Mouse (Mus musculus) neural tube, embryonic 14.5 days (tissue): ENCODE data around the gene Cel. TPM values are rescaled to one million over a fixed set of nuclear protein-coding genes. Genes with fewer than 3 reads are reported as not detected.

Source experiments
- ATAC-seq: fragments of 200-750 bp; cut with Nextera tagmentation; 2 replicates; pipeline ENCODE4 v1.8.0; 2017; ENCODE audit warnings: low read depth, mild to moderate bottlenecking, moderate TSS enrichment, moderate library complexity
- H3K27ac ChIP-seq: fragments of 300-500 bp; sonication (generic); 2 replicates; pipeline ENCODE4 v1.5.1; 2014; ENCODE audit warnings: low read depth, mild to moderate bottlenecking, control low read depth, low read length, moderate library complexity, mixed read lengths
- H3K27me3 ChIP-seq: fragments of 300-500 bp; sonication (generic); 2 replicates; pipeline ENCODE4 v1.6.1; 2014; ENCODE audit warnings: low read length; ENCODE audit not compliant: control insufficient read depth, insufficient read depth
- H3K36me3 ChIP-seq: fragments of 300-500 bp; sonication (generic); 2 replicates; pipeline ENCODE4 v1.6.1; 2014; ENCODE audit warnings: low read length, mixed read lengths; ENCODE audit not compliant: control insufficient read depth, insufficient read depth
- H3K4me1 ChIP-seq: fragments of 300-500 bp; sonication (generic); 2 replicates; pipeline ENCODE4 v1.6.1; 2014; ENCODE audit warnings: low read length; ENCODE audit not compliant: control insufficient read depth, insufficient read depth
- H3K4me2 ChIP-seq: fragments of 300-500 bp; sonication (generic); 2 replicates; pipeline ENCODE4 v1.6.1; 2014; ENCODE audit warnings: mild to moderate bottlenecking, low read depth, low read length, control low read depth
- H3K4me3 ChIP-seq: fragments of 300-500 bp; sonication (generic); 2 replicates; pipeline ENCODE4 v1.5.1; 2014; ENCODE audit warnings: low read depth, low read length, control low read depth, mixed read lengths
- H3K9ac ChIP-seq: fragments of 300-500 bp; sonication (generic); replicated peaks from 2 replicates; pipeline ENCODE4 v1.6.1; 2014; ENCODE audit warnings: low read depth, mild to moderate bottlenecking, control low read depth, low read length, mixed read lengths
- H3K9me3 ChIP-seq: fragments of 300-500 bp; sonication (generic); 2 replicates; pipeline ENCODE4 v1.6.1; 2016; ENCODE audit warnings: low read length; ENCODE audit not compliant: control insufficient read depth
- WGBS: fragments of 180-500 bp; shearing (Covaris S2); extraction: QIAGEN DNeasy Blood & Tissue Kit; methylation state at CpG from one replicate; pipeline ENCODE4 v1.1.7; 2014; 5-methylcytosine and 5-hydroxymethylcytosine counted together
- polyA plus RNA-seq: library from polyadenylated mRNA; unstranded; fragments of >200 nt; fragmentation: Nextera tagmentation; extraction: Ambion mirVana; gene quantifications from 2 replicates; pipeline ENCODE4 v1.2.1, GENCODE M21; 2014

The Cel gene
- polyA plus RNA-seq, 1 experiment from 2014 or later: not detected

DNA sequence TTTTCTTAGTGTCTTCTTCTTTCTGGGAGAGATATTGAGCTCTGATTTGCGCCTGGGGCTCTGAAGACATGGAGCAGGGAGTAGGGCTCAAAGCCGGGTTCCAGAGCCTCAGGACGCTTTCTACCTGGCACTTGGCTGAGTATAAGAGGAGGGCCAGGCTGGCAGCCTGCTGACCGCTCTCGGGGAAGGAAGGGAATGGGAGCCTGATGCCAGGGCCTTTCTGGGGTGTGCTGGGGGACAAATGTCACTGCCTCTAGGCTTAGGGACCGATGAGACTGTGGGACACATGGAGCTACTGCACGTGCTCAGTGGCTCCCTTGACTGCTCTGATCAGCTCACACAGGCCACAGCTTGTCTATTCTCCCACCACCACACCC lies 34.9 kb downstream of the Cel start:
- peaks cover 63% of the 10 kb centered on the region for H3K4me1 ChIP-seq
- no peak for ATAC-seq
- H3K27ac ChIP-seq: no peak overlapping the region
- H3K36me3 ChIP-seq: no peaks in the 10 kb centered on the region
- peak overlapping the region; percentile 2; the same call in 1 of the 2 replicates for H3K9ac ChIP-seq
- no peaks in the 10 kb centered on the region for H3K27me3 ChIP-seq
- no peak overlapping the region for H3K4me2 ChIP-seq
- H3K9me3 ChIP-seq: no peaks in the 10 kb centered on the region
- no peak overlapping the region for H3K4me3 ChIP-seq
- WGBS: 91% methylated on average over 7 of the region's 7 CpGs

DNA sequence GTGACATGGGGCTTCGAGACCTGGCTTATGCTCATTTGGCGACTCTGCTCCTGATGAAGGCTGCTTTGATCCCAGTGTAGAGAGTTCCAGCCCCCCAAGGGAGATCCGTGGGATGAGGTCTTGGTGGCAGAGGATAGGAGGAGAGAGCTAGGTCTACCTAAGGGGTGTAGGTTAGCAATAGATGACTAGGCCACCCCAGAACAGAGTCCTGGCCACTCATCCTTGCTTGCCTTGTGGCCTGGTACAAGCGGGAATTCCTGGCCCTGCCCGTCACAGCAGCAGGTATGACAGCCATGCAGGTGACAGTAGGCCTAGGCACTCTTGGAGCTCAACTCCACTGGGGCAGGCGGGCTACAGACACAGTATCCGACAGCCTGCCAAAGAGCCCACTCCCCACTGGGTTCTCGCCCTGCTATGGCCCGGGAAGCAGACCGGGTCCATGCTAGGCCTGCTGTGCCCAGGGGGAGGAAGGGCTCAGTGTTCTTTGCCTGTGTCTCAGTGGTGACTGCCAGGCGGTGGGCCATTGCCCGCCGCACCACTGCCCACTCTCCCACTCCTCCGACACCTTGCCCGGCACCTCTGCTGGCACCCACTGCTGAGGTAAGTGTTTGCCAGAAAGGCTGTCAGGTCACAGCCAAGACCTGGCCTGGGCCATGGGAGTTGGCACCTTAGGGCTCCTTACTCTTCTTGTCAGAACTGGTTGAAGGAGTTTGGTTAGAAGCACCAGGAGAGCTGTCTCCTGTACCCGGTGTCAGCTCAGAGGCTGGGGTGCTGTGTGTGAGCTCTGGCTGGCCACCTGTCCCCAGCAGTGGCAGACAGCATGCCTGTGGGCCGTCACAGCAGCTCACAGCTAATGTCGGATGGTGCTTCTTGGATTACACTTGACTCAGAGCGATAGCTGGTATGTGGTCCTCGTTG lies 35.5 kb downstream of the Cel start:
- Histone ChIP-seq H3K36me3 (no peaks in the 10 kb centered on the region), H3K4me1 (peaks cover 57% of the 10 kb centered on the region), H3K4me2 (no peak overlapping the region), H3K27ac (no peak overlapping the region), H3K9ac (0 out of 2 replicates have a peak overlapping the region, but pooled peaks have one; percentile 2), H3K9me3 (no peaks in the 10 kb centered on the region), H3K4me3 (no peak overlapping the region), H3K27me3 (no peaks in the 10 kb centered on the region)
- no peak for ATAC-seq
- 87% methylated on average over 20 of the region's 20 CpGs for WGBS

DNA sequence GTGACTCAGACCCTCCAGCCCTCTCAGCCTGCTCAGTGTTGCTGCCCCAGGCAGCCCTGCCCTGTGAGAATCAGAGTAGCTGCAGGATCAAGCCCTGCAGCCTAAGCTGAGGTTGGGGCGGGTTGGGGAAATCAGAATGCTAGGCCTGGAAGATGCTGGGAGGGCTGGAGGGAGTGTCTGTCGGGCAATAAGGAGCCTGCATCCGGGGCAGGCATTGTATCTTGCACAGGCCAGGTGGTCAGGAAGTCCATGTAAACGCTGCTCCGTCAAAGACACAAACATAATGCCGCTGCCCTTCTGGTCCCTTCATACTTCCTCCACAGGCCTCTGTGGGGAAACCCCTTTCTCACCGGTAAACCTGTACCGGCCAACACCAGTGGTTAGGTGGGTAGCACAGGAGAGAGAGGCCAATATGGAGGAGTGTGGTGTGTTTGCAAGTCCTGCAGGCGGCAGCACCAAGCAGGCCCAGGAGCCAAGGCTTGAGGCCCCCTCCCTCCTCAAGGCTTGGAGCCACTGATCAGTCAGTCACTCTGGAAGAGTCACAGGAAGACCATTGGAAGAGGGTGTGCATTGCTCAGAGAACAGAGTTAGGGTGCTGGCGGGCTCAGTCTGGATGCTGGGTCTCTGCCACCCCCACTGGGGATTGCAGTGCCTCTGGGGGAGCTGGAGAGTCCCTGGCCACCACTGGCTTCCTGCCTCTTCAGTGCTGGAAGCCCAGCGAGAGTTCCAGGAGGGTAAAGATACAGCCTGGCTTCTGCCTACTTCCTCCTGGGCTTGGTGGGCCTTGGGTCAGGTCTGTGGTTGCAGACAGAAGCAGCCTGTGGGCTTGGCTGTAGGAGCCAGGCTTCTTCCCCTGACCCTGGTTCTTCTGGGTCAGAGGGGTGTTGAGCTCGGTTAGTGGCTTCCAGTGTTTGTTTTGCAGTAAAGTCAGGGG lies 37.0 kb downstream of the Cel start:
- no peak overlapping the region for H3K4me3 ChIP-seq
- no peak overlapping the region for H3K4me2 ChIP-seq
- no peak for ATAC-seq
- H3K4me1 ChIP-seq: peaks cover 50% of the 10 kb centered on the region
- H3K9me3 ChIP-seq: no peaks in the 10 kb centered on the region
- no peaks in the 10 kb centered on the region for H3K27me3 ChIP-seq
- H3K9ac ChIP-seq: peak overlapping the region; percentile 26; the same call in 1 of the 2 replicates
- peak overlapping the region; percentile 80 for H3K27ac ChIP-seq
- WGBS: 36% methylated on average over 12 of the region's 12 CpGs
- no peaks in the 10 kb centered on the region for H3K36me3 ChIP-seq

DNA sequence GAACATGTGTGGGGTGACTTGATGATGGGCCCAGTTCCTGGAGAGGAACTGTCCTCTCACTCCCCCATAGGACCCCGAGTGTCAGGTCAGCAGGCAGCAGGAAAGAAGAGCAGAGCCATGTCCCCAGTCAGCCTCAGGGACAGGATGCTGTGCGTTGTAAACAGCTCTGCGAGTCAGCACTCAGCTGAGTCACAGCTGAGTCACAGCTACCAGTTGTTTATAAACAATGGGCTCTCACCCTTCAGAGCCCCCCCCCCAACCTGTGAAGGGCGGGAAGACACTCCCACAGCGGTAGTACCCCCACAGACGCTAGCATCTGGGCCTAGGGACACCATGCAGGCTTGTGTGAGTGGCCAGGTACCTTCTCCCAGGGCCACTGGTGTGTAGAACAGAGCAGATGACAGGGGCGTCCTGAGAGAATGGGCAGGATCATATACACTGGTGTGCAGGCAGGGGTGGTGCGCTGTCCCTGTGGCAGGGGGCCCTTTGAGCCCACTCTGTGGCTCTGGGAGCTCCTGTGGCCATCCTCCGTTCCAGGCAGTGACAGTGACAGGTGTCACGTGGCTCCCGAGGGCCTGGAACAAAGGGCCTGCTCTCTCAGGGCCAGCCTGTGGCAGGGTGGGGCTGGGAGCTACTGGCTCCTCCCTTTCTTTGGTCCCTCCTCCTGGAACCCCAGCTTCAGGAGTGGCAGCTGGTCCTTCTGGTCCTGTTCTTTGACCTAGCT lies 37.8 kb downstream of the Cel start:
- WGBS: 11% methylated on average over 11 of the region's 11 CpGs

DNA sequence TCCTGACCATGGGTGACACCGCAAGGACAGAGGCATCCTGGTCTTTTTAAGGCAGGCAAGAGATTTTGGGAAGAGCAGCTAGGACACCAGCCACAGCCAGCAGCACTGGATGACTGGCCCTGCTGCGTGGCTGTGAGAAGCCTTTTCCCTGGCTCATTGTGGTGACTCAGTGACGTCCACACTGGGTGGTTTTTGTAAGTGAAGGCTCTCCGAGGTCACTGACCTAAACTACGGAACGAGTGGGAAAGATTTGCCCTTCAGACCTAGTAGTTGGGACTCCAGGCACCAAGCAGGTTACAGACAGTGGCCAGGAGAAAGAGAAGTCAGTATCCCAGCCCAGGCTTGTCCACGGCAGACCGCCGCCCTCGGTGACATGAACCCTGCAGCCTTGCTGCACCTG lies 38.8 kb downstream of the Cel start:
- no peak for ATAC-seq
- H3K4me1 ChIP-seq: peaks cover 38% of the 10 kb centered on the region
- H3K4me2 ChIP-seq: no peak overlapping the region
- H3K9me3 ChIP-seq: no peaks in the 10 kb centered on the region
- 0 out of 2 replicates have a peak overlapping the region, but pooled peaks have one; percentile 80 for H3K27ac ChIP-seq
- no peak overlapping the region for H3K4me3 ChIP-seq
- no peak overlapping the region for H3K9ac ChIP-seq
- 84% methylated on average over 10 of the region's 10 CpGs for WGBS
- H3K27me3 ChIP-seq: no peaks in the 10 kb centered on the region
- H3K36me3 ChIP-seq: no peaks in the 10 kb centered on the region

More for the DNA sequence above, 37.8 kb downstream of the Cel start:
- H3K4me2 ChIP-seq: no peak overlapping the region
- peak overlapping the region; percentile 80 for H3K27ac ChIP-seq
- H3K4me3 ChIP-seq: no peak overlapping the region
- H3K27me3 ChIP-seq: no peaks in the 10 kb centered on the region
- peaks cover 44% of the 10 kb centered on the region for H3K4me1 ChIP-seq
- H3K36me3 ChIP-seq: no peaks in the 10 kb centered on the region
- peak overlapping the region; percentile 26; the same call in 1 of the 2 replicates for H3K9ac ChIP-seq
- ATAC-seq: peak; percentile 39
- H3K9me3 ChIP-seq: no peaks in the 10 kb centered on the region

DNA sequence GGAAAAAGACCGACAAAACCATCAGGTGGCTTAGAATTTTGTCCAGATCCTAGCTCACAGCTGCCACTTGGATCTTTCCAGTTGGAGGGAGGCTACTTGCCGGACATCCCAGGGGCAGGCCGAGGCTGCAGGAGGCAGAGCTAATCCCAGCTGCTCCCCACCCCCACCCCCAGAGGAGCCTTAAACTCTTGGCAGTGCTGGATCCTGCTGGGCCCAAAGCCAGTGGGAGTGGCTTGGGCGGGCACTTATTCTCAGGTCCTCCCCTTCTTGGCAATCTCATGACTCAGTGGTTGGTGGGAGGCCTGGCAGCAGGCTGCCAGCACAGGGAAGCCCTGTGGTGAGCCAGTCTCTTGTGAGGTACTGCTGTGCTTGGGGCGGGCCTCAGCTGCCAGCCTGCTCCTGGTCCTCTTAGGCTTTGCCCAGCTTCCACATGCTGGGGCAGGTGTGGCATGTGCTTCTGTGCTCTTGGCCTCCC lies 39.5 kb downstream of the Cel start:
- H3K27ac ChIP-seq: 0 out of 2 replicates have a peak overlapping the region, but pooled peaks have one; percentile 1
- peaks cover 36% of the 10 kb centered on the region for H3K4me1 ChIP-seq
- ATAC-seq: peak; percentile 84
- no peaks in the 10 kb centered on the region for H3K27me3 ChIP-seq
- no peak overlapping the region for H3K4me2 ChIP-seq
- H3K9ac ChIP-seq: no peak overlapping the region
- no peaks in the 10 kb centered on the region for H3K9me3 ChIP-seq
- WGBS: 9% methylated on average over 5 of the region's 5 CpGs
- no peak overlapping the region for H3K4me3 ChIP-seq
- no peaks in the 10 kb centered on the region for H3K36me3 ChIP-seq

DNA sequence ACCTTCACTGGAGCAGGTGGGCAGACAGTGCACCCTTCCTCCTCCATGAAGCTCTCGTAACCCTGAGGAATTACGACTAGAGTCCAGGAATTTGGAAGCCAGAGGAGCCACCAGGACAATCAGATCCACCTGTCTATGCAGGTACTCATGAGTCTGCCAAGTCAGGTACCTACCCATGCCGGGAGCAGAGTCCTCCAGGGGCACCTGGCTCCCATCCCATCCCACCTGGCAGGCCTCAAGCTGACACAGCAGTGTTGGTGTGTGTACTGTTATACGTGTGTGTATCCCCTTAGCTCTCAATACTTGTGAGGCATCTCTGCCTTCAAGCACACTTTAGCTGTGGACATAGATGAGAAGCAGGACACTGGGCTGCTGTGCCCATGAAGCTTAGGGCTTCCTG lies 41.0 kb downstream of the Cel start:
- no peaks in the 10 kb centered on the region for H3K27me3 ChIP-seq
- WGBS: 92% methylated on average over 4 of the region's 4 CpGs
- peaks cover 44% of the 10 kb centered on the region for H3K4me1 ChIP-seq
- no peak overlapping the region for H3K9ac ChIP-seq
- H3K36me3 ChIP-seq: no peaks in the 10 kb centered on the region
- no peaks in the 10 kb centered on the region for H3K9me3 ChIP-seq
- no peak for ATAC-seq
- H3K27ac ChIP-seq: no peak overlapping the region
- no peak overlapping the region for H3K4me3 ChIP-seq
- H3K4me2 ChIP-seq: no peak overlapping the region

DNA sequence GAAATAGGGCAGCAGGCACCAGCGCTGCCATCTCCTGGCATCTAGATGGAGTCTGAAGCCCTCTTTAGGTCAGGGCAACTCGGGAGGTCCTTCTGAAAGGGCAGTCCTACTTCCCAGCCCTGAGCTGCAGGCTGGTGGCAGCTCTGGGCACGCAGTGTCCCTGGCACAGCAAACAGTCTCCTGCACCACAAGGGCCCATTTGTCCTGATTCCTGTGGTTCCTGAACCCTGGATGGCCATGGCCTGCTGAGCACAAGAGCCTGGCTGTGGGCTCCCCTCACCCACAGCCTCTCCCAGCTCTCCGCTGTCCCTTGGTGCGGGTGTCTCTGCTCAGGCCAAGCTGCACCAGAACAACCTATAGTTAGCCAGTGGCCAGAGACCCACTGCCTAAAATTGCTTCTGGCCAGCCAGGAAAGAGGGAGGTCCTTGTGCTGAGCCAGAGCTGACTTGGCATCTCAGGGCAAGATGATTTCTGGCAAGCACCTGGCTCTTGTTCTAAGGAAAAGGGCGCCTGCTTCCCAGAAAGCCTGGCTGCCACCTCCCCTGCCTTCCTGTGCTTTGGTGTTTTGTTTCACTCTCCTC lies 41.5 kb downstream of the Cel start:
- no peak overlapping the region for H3K9ac ChIP-seq
- no peaks in the 10 kb centered on the region for H3K27me3 ChIP-seq
- H3K4me3 ChIP-seq: no peak overlapping the region
- no peak for ATAC-seq
- 85% methylated on average over 6 of the region's 6 CpGs for WGBS
- peaks cover 47% of the 10 kb centered on the region for H3K4me1 ChIP-seq
- no peaks in the 10 kb centered on the region for H3K36me3 ChIP-seq
- H3K4me2 ChIP-seq: no peak overlapping the region
- no peaks in the 10 kb centered on the region for H3K9me3 ChIP-seq
- no peak overlapping the region for H3K27ac ChIP-seq
